Mouse (Mus musculus): ENCODE results near the gene Gm20924. TPM values are rescaled to one million over a fixed set of nuclear protein-coding genes. Genes with fewer than 3 reads are reported as not detected.
"Not testable (repeated sequence)": the region's sequence is repeated elsewhere in the genome, so short reads cannot be mapped to it uniquely, and the experiment has no call there.

Gene Gm20924
- total RNA-seq (2014; fragmentation: Nextera tagmentation) (not detected in 2 replicates), total RNA-seq (2017) (not detected in 2 replicates), polyA plus RNA-seq (2012) (not detected in 2 replicates)

DNA sequence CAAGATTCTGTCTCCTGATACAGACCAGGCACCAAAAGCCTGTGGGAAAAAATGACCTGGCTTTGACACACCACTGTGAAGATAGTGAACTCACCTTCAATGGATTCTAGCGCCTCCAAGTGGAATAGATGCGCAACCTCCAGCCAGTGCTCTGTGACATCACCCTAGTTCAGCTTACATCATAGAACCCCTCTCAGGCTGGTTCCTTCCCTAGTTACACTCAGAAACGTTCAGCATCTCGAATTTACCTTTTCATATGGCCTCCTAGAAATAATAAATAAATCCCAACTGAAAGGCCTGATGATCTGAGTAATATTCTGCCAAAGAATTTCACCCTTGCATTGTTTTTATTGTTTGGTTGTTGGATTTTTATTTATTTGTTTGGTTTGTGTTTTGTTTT is at the start of gene Gm20924:
Gene Gm20924 (minus strand): TSS at position 101 of the 400 bp plus-strand sequence.
- not testable (repeated sequence) for H3K36me3 ChIP-seq (replicated peaks); H3K9me3 ChIP-seq (replicated peaks); H3K27me3 ChIP-seq (ENCODE audit: insufficient read depth, low read length); H3K4me3 ChIP-seq (ENCODE audit: low read depth, low read length); ATAC-seq (ENCODE audit: extremely low read depth, insufficient number of reproducible peaks, low FRiP score, poor library complexity, severe bottlenecking); H3K4me1 ChIP-seq (ENCODE audit: insufficient read depth, low read depth, low read length); DNase-seq (ENCODE audit: low spot score)

Other genes starting within 250 kb of the Gm20924 start
- not detected in 2 replicates for gene Gm20736, start 170.2 kb upstream of the Gm20924 start, total RNA-seq (2014; fragmentation: Nextera tagmentation)
- gene Gm20736, start 170.2 kb upstream of the Gm20924 start, total RNA-seq (2017): not detected in 2 replicates
- gene Gm20736, start 170.2 kb upstream of the Gm20924 start, polyA plus RNA-seq (2012): not detected in 2 replicates